Mouse (Mus musculus) urinary bladder, postnatal 4 days (tissue): ENCODE measurements around the gene Zfp956.
"Not testable (repeated sequence)": the region's sequence is repeated elsewhere in the genome, so short reads cannot be mapped to it uniquely, and the experiment has no call there.

Experiments
- DNase-seq, 2 experiments: peaks; one replicate each; pipeline ENCODE4 v3.0.0; 2021 to 2022; ENCODE audit warnings: low spot score in 2 of 2

Zfp956 gene

GRCm38 (mm10) chr6:47968166-47968565 is 15.0 kb downstream of the Zfp956 start:
- DNase-seq = not testable (repeated sequence)

GRCm38 (mm10) chr6:47974599-47974998 is 21.4 kb downstream of the Zfp956 start:
- DNase-seq = no peak

GRCm38 (mm10) chr6:47978897-47979368 is 25.7 kb downstream of the Zfp956 start:
- DNase-seq = peak; percentile 64 to 77

GRCm38 (mm10) chr6:47983936-47984335 is 30.7 kb downstream of the Zfp956 start:
- DNase-seq = no peak

- DNase-seq = no peak
These were observed 42.5 kb downstream of the Zfp956 start for GRCm38 (mm10) chr6:47995661-47996060.

GRCm38 (mm10) chr6:48010727-48011126 is 57.5 kb downstream of the Zfp956 start:
- DNase-seq = no peak
